ENCODE assay signal across 8 mouse cellular contexts in genomic region chr10:91270955-91271741, GRCm38 (mm10).
A peak's percentile ranks its signal among the peaks of the same experiment; 100 is the strongest.
DNase-seq lines count a peak whose midpoint lies in the region; ATAC-seq lines count a peak whose summit lies in the region.

No protein-coding gene starts in this region.

- 17% methylated on average over 14 of the region's 14 CpGs for WGBS in intestine, embryonic 14.5 days

- peak overlapping the region; percentile 28 for H3K4me2 ChIP-seq in intestine, embryonic 14.5 days (ENCODE audit: low read length)

- DNase-seq in adrenal gland, adult 18-20 months (ENCODE audit: low spot score in 2 of 2), result peak; percentile 85 to 90
- peak; percentile 83 for DNase-seq in embryo, embryonic 11 days
- peak; percentile 55 for DNase-seq in gastrocnemius, postnatal 25 days
- DNase-seq in intestine, embryonic 14.5 days (ENCODE audit: low spot score), result peak; percentile 95
- DNase-seq in left cerebral cortex, postnatal 10 days (ENCODE audit: extremely low spot score in 1 of 2, low spot score in 2 of 2), result peak; percentile 80 to 86
- peak; percentile 75 for DNase-seq in right cerebral cortex, postnatal 14 days
- DNase-seq in urinary bladder, postnatal 25 days (ENCODE audit: low spot score), result peak; percentile 80

- H3K27me3 ChIP-seq in intestine, embryonic 14.5 days (replicated peaks; ENCODE audit: control insufficient read depth, insufficient read depth, low read length), result no peaks in the 10 kb centered on the region

- 0 out of 2 replicates have a peak, but pooled peaks cover 5% of the 10 kb centered on the region for H3K4me1 ChIP-seq in intestine, embryonic 14.5 days (replicated peaks; ENCODE audit: control insufficient read depth, insufficient read depth, low read length)

- H3K9ac ChIP-seq in intestine, embryonic 14.5 days (ENCODE audit: low read length), result no peak overlapping the region

- no peak overlapping the region for H3K27ac ChIP-seq in intestine, embryonic 14.5 days (ENCODE audit: low read depth)

- H3K36me3 ChIP-seq in intestine, embryonic 14.5 days (ENCODE audit: control insufficient read depth, insufficient read depth, low read length), result no peaks in the 10 kb centered on the region

- H3K4me3 ChIP-seq in intestine, embryonic 14.5 days (ENCODE audit: low read depth, low read length), result no peak overlapping the region

- intact Hi-C loops in left cerebral cortex, postnatal 10 days (cut with DNase I), result loop anchor here (5.0 kb wide), 1 partner anchor 1741 kb away; no protein-coding TSS in a partner anchor

- H3K9me3 ChIP-seq in intestine, embryonic 14.5 days (ENCODE audit: control insufficient read depth, low read length), result no peaks in the 10 kb centered on the region

- peak; percentile 43; the same call in 1 of the 2 replicates for ATAC-seq in intestine, embryonic 14.5 days (replicated peaks; ENCODE audit: low FRiP score, low TSS enrichment, low read depth)
- peak; percentile 82 for ATAC-seq in megakaryocyte-erythroid progenitor cell, adult 5-6 weeks (replicated peaks; ENCODE audit: low FRiP score, low TSS enrichment, poor library complexity, severe bottlenecking)
